Mouse (Mus musculus) small intestine, adult 2 months (tissue): ENCODE data around the gene Haghl. TPM values are rescaled to one million over a fixed set of nuclear protein-coding genes. Genes with fewer than 3 reads are reported as not detected.
A peak's percentile ranks its signal among the peaks of the same experiment; 100 is the strongest.

ENCODE experiments used
- H3K27ac ChIP-seq: fragments of 200-500 bp; 2 replicates; pipeline ENCODE4 v1.5.1; 2012; ENCODE audit warnings: low read depth, low read length, control low read depth, inconsistent platforms; ENCODE audit not compliant: insufficient read depth
- H3K27me3 ChIP-seq: fragments of 200-500 bp; 2 replicates; pipeline ENCODE4 v1.6.1; 2012; ENCODE audit warnings: mild to moderate bottlenecking, moderate library complexity, low read length, inconsistent platforms; ENCODE audit not compliant: control insufficient read depth, insufficient read depth
- H3K36me3 ChIP-seq: fragments of 200-500 bp; 2 replicates; pipeline ENCODE4 v1.6.1; 2012; ENCODE audit warnings: mild to moderate bottlenecking, low read length, control low read depth, inconsistent platforms; ENCODE audit not compliant: control insufficient read depth, insufficient read depth
- H3K4me1 ChIP-seq: fragments of 200-500 bp; 2 replicates; pipeline ENCODE4 v1.6.1; 2012; ENCODE audit warnings: low read length, inconsistent platforms, mixed read lengths; ENCODE audit not compliant: control insufficient read depth, insufficient read depth, insufficient read length
- H3K4me3 ChIP-seq: fragments of 200-500 bp; 2 replicates; pipeline ENCODE4 v1.5.1; 2012; ENCODE audit warnings: low read depth, mild to moderate bottlenecking, control low read depth, inconsistent platforms, low read length, moderate library complexity
- CTCF ChIP-seq: fragments of 200-500 bp; IDR thresholded peaks from 2 replicates; pipeline ENCODE4 v1.5.1; 2012; ENCODE audit warnings: low read depth, mild to moderate bottlenecking, control low read depth, inconsistent platforms, low read length, moderate library complexity, mixed read lengths; ENCODE audit not compliant: insufficient replicate concordance, insufficient read length; ENCODE audit errors: extremely low read depth
- POLR2A ChIP-seq: fragments of 200-500 bp; IDR thresholded peaks from 2 replicates; pipeline ENCODE4 v1.6.1; 2012; ENCODE audit warnings: low read depth, mild to moderate bottlenecking, control low read depth, inconsistent platforms, low read length, moderate library complexity
- WGBS: fragments of 180-500 bp; shearing (Covaris S2); methylation state at CpG from one replicate; pipeline ENCODE4 v1.1.7; 2018; 5-methylcytosine and 5-hydroxymethylcytosine counted together
- polyA plus RNA-seq: library from polyadenylated mRNA; depleted of rRNA; stranded (reverse); fragments of >200 nt; gene quantifications from 2 replicates; pipeline ENCODE4 v1.2.3, GENCODE M21; 2012

Gene Haghl
- polyA plus RNA-seq, 1 experiment: 25.0 TPM

DNA sequence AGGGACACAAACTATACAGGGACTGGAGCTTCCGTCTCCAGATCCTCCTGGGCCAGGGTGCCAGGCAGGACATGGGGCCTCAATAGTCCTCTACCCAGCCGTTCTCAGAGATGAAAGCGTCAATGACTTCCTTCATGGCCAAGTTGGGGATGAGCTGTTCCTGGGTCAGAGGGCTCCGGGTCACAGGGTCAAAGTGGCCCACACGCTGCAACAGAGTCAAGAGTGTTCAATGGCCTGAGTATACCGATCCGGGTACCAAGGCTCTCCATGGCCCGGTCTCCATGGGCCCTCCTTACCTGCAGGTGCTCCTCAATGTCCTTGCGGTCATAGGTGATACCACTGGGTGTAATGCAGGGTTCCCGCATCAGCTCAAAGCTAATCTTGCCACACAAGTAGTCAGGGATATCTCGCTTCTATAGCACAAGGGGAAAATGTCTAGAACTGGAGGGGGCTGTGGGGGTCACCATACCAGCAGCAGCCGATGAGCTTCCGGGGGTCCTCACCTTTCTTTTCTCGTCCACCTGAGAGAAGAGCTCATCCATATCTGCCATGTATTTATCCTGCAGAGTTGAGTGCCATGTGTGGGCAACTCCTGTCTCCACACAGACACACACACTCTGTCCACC lies 45.4 kb upstream of the Haghl start:
- Histone ChIP-seq H3K27me3 (no peaks in the 10 kb centered on the region), H3K36me3 (peaks cover 21% of the 10 kb centered on the region), H3K4me3 (no peak overlapping the region), H3K27ac (no peak overlapping the region), H3K4me1 (peaks cover 43% of the 10 kb centered on the region)
- 81% methylated on average over 14 of the region's 14 CpGs for WGBS
- TF ChIP-seq POLR2A: no peak
- no peak for TF ChIP-seq CTCF

GRCm38 (mm10) chr17:25830200-25830753 lies 44.8 kb upstream of the Haghl start:
- Histone ChIP-seq H3K36me3 (peaks cover 24% of the 10 kb centered on the region), H3K4me3 (no peak overlapping the region), H3K27me3 (no peaks in the 10 kb centered on the region), H3K4me1 (peaks cover 37% of the 10 kb centered on the region), H3K27ac (no peak overlapping the region)
- no peak for TF ChIP-seq CTCF
- no peak for TF ChIP-seq POLR2A
- 70% methylated on average over 4 of the region's 4 CpGs for WGBS

- no peak for TF ChIP-seq CTCF
- TF ChIP-seq POLR2A: no peak
- peaks cover 24% of the 10 kb centered on the region for H3K36me3 ChIP-seq
- 26% methylated on average over 8 of the region's 8 CpGs for WGBS
Observed at GRCm38 (mm10) chr17:25829558-25830017, 44.1 kb upstream of the Haghl start.

GRCm38 (mm10) chr17:25828712-25829557 lies 43.5 kb upstream of the Haghl start, which contains the start of gene Jmjd8:
Gene Jmjd8, plus strand, starts transcription at chr17:25828867.
- peaks cover 24% of the 10 kb centered on the region for H3K36me3 ChIP-seq
- TF ChIP-seq POLR2A: no peak
- peak; percentile 56; the same call in 1 of the 2 replicates for TF ChIP-seq CTCF
- H3K4me1 ChIP-seq: peaks cover 33% of the 10 kb centered on the region
- peak within 1 kb of the TSS; percentile 60 for H3K27ac ChIP-seq
- H3K4me3 ChIP-seq: peak within 1 kb of the TSS; percentile 63
- H3K27me3 ChIP-seq: no peaks in the 10 kb centered on the region
- under 1% methylated on average over 32 of the region's 32 CpGs for WGBS

More at GRCm38 (mm10) chr17:25829558-25830017, 44.1 kb upstream of the Haghl start:
- Histone ChIP-seq H3K4me3 (peak overlapping the region; percentile 63), H3K27me3 (no peaks in the 10 kb centered on the region), H3K27ac (peak overlapping the region; percentile 60), H3K4me1 (peaks cover 32% of the 10 kb centered on the region)

DNA sequence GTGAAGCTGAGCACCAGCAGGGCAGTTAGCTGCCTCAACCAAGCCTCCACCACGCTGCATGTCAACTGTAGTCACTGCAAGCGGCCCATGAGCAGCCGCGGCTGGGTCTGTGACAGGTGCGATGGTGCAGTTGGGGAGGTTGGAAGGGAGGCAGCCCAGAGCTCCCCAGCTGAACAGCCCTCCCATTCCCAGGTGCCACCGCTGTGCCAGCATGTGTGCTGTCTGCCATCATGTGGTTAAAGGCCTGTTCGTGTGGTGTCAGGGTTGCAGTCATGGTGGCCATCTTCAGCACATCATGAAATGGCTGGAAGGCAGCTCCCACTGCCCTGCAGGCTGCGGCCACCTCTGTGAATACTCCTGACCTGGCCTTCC lies 42.7 kb upstream of the Haghl start:
- Histone ChIP-seq H3K36me3 (peaks cover 24% of the 10 kb centered on the region), H3K27me3 (no peaks in the 10 kb centered on the region), H3K4me1 (peaks cover 32% of the 10 kb centered on the region), H3K4me3 (peak overlapping the region; percentile 63), H3K27ac (peak overlapping the region; percentile 51)
- TF ChIP-seq CTCF: no peak
- 84% methylated on average over 8 of the region's 8 CpGs for WGBS

DNA sequence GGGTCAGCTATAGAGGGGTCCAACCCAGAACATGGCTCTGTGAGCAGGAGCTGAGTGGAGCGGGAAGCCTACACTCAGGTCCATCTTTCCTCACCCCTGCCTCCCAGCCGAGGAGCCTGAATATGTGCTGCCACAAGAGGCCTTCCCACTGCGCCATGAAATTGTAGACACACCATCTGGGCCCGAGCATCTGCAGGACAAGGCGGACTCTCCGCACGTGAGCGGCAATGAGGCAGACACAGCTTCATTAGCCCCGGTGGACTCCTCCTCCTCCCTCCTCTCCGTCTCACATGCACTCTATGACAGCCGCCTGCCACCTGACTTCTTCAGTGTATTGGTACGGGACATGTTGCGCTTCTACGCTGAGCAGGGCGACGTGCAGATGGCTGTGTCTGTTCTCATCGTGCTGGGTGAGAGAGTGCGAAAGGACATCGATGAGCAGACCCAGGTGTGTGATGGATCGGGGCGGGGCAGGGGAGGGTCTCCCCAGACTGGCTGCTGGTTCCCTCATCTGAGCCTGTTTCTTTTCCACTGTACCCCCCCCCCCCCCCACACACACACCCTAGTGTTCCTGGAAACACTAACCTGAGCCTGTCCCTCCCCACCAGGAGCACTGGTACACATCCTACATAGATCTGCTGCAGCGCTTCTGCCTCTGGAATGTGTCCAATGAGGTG lies 42.2 kb upstream of the Haghl start:
- H3K4me3 ChIP-seq: no peak overlapping the region
- no peaks in the 10 kb centered on the region for H3K27me3 ChIP-seq
- WGBS: 94% methylated on average over 22 of the region's 22 CpGs
- H3K27ac ChIP-seq: no peak overlapping the region
- TF ChIP-seq POLR2A (no peak), CTCF (no peak)
- H3K4me1 ChIP-seq: peaks cover 32% of the 10 kb centered on the region
- peaks cover 24% of the 10 kb centered on the region for H3K36me3 ChIP-seq
